Mouse (Mus musculus) MEL (cell line): ENCODE results near the gene Rab1b. TPM values are rescaled to one million over a fixed set of nuclear protein-coding genes. Genes with fewer than 3 reads are reported as not detected.

Experiments
- DNase-seq: peaks from one replicate; pipeline ENCODE4 v3.0.0; 2011; ENCODE audit warnings: low read depth, low spot score
- H3K27ac ChIP-seq: 2 replicates; pipeline ENCODE4 v1.5.1; 2012; ENCODE audit warnings: low read depth, mild to moderate bottlenecking, control low read depth, low read length, moderate library complexity; ENCODE audit not compliant: control insufficient read depth
- H3K27me3 ChIP-seq, 2 experiments: fragments of 150-350 bp in 1 of 2; sonication (generic) in 1 of 2; 2 replicates each; pipeline ENCODE4 v1.6.1; 2012; ENCODE audit warnings: low read length in 2 of 2, mild to moderate bottlenecking in 2 of 2, improper control_type of control experiment in 1 of 2, moderate library complexity in 1 of 2; ENCODE audit not compliant: insufficient read depth in 2 of 2, control insufficient read depth in 1 of 2
- H3K36me3 ChIP-seq, 2 experiments: 2 replicates each; pipeline ENCODE4 v1.6.1; 2012 to 2014; ENCODE audit warnings: low read length in 2 of 2, improper control_type of control experiment in 1 of 2, inconsistent platforms in 1 of 2, mild to moderate bottlenecking in 1 of 2; ENCODE audit not compliant: insufficient read depth in 2 of 2, control insufficient read depth in 1 of 2
- H3K4me1 ChIP-seq, 2 experiments: fragments of 150-350 bp in 1 of 2; sonication (generic) in 1 of 2; 2 replicates each; pipeline ENCODE4 v1.6.1; 2012; ENCODE audit warnings: low read length in 2 of 2, improper control_type of control experiment in 1 of 2, mild to moderate bottlenecking in 1 of 2; ENCODE audit not compliant: insufficient read depth in 2 of 2, control insufficient read depth in 1 of 2
- H3K4me3 ChIP-seq, 2 experiments: fragments of 150-350 bp in 1 of 2; sonication (generic) in 1 of 2; 2 replicates each; pipeline ENCODE4 v1.5.1; 2012; ENCODE audit warnings: low read depth in 2 of 2, low read length in 2 of 2, mild to moderate bottlenecking in 2 of 2, moderate library complexity in 2 of 2, control low read depth in 1 of 2, improper control_type of control experiment in 1 of 2; ENCODE audit not compliant: control insufficient read depth in 1 of 2, insufficient read depth in 1 of 2
- H3K79me2 ChIP-seq: 2 replicates; pipeline ENCODE4 v1.6.1; 2012; ENCODE audit warnings: mild to moderate bottlenecking, low read length, moderate library complexity; ENCODE audit not compliant: control insufficient read depth, poor library complexity, insufficient read depth
- H3K9ac ChIP-seq: 2 replicates; pipeline ENCODE4 v1.6.1; 2012; ENCODE audit warnings: low read depth, mild to moderate bottlenecking, control low read depth, low read length, moderate library complexity; ENCODE audit not compliant: control insufficient read depth, poor library complexity, severe bottlenecking
- H3K9me3 ChIP-seq: fragments of 150-350 bp; sonication (generic); replicated peaks from 2 replicates; pipeline ENCODE4 v1.6.1; 2012; ENCODE audit warnings: mild to moderate bottlenecking, low read length, improper control_type of control experiment, moderate library complexity; ENCODE audit not compliant: insufficient read depth
- CHD1 ChIP-seq: IDR thresholded peaks from 2 replicates; pipeline ENCODE4 v1.6.1; 2012; ENCODE audit warnings: low read depth, mild to moderate bottlenecking, inconsistent platforms, low read length, improper control_type of control experiment
- CTCF ChIP-seq, 3 experiments: IDR thresholded peaks in 2 of 3; conservative IDR thresholded peaks in 1 of 3; 2 replicates each; pipeline ENCODE4 v1.5.1; 2011 to 2012; ENCODE audit warnings: low read length in 3 of 3, low read depth in 2 of 3, mild to moderate bottlenecking in 2 of 3, improper control_type of control experiment in 1 of 3, inconsistent platforms in 1 of 3, mixed read lengths in 1 of 3, moderate library complexity in 1 of 3; ENCODE audit not compliant: control insufficient read depth in 1 of 3, insufficient read depth in 1 of 3, poor library complexity in 1 of 3, severe bottlenecking in 1 of 3
- ELF1 ChIP-seq: IDR thresholded peaks from 2 replicates; pipeline ENCODE4 v1.6.1; 2014; ENCODE audit warnings: low read depth, mild to moderate bottlenecking, inconsistent platforms, low read length, improper control_type of control experiment, moderate library complexity
- ETS1 ChIP-seq: IDR thresholded peaks from 2 replicates; pipeline ENCODE4 v1.6.1; 2012; ENCODE audit warnings: low read depth, mild to moderate bottlenecking, inconsistent platforms, low read length, improper control_type of control experiment, moderate library complexity
- GATA1 ChIP-seq: IDR thresholded peaks from 2 replicates; pipeline ENCODE4 v1.6.1; 2011; ENCODE audit warnings: low read depth, low read length, improper control_type of control experiment
- MAX ChIP-seq: IDR thresholded peaks from 2 replicates; pipeline ENCODE4 v1.6.1; 2011; ENCODE audit warnings: low read length, improper control_type of control experiment
- MAZ ChIP-seq: IDR thresholded peaks from 2 replicates; pipeline ENCODE4 v1.6.1; 2012; ENCODE audit warnings: low read depth, mild to moderate bottlenecking, inconsistent platforms, low read length, improper control_type of control experiment
- NRF1 ChIP-seq: IDR thresholded peaks from 2 replicates; pipeline ENCODE4 v1.6.1; 2014; ENCODE audit warnings: low read depth, mild to moderate bottlenecking, inconsistent platforms, low read length, improper control_type of control experiment, moderate library complexity; ENCODE audit not compliant: poor library complexity, insufficient read depth, severe bottlenecking
- TBP ChIP-seq: IDR thresholded peaks from 2 replicates; pipeline ENCODE4 v1.8.0; 2011; ENCODE audit warnings: low read depth, low read length, improper control_type of control experiment
- USF1 ChIP-seq: IDR thresholded peaks from 2 replicates; pipeline ENCODE4 v1.6.1; 2014; ENCODE audit warnings: low read depth, mild to moderate bottlenecking, inconsistent platforms, low read length, improper control_type of control experiment, moderate library complexity
- USF2 ChIP-seq, 2 experiments: IDR thresholded peaks; 2 replicates each; pipeline ENCODE4 v1.6.1; 2011 to 2012; ENCODE audit warnings: improper control_type of control experiment in 2 of 2, low read length in 2 of 2, borderline replicate concordance in 1 of 2, inconsistent platforms in 1 of 2, low read depth in 1 of 2, mild to moderate bottlenecking in 1 of 2; ENCODE audit not compliant: insufficient read depth in 1 of 2
- ZKSCAN1 ChIP-seq: IDR thresholded peaks from 2 replicates; pipeline ENCODE4 v1.6.1; 2012; ENCODE audit warnings: low read depth, mild to moderate bottlenecking, inconsistent platforms, low read length, improper control_type of control experiment, moderate library complexity
- ZNF384 ChIP-seq: IDR thresholded peaks from 2 replicates; pipeline ENCODE4 v1.6.1; 2012; ENCODE audit warnings: low read depth, mild to moderate bottlenecking, inconsistent platforms, low read length, improper control_type of control experiment
- polyA plus RNA-seq, 2 experiments: library from polyadenylated mRNA; stranded (reverse) in 1 of 2; unstranded in 1 of 2; fragments of >175 nt in 1 of 2; fragments of >200 nt in 1 of 2; gene quantifications; 2 replicates each; pipeline versions ENCODE4 v1.2.1 to v1.2.4; 2012; ENCODE audit warnings: low replicate concordance in 2 of 2, low read depth in 1 of 2; ENCODE audit not compliant: insufficient read length in 2 of 2, insufficient read depth in 1 of 2, missing spikeins in 1 of 2
- total RNA-seq: library from RNA; depleted of rRNA; stranded (reverse); fragments of 300-350 nt; gene quantifications from 2 replicates; pipeline ENCODE4 v1.2.3, GENCODE M21; 2012

Gene Rab1b
- total and polyA plus RNA-seq, 3 experiments: 86.4 to 162 TPM; not detected in 1

DNA sequence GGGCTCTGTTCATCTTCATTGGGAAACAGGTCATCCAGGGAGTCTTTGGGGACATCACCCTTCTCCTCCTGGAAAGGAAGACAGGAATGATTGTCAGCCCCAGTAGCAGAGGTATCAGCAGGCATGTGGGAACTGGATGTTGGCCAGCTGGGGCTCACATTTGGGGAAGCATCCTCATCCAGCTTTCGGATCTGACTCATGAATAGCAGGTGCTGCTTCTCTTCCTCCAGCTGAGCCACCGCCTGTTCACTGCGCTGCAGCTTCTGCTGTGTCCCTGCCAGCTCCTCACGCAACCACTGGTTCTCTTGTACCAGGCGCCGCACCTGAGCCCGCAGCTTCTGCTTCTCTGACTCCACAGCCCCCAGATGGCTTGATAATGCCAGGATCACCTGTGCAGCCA, 6.9 kb upstream of the Rab1b start:
- H3K27me3 ChIP-seq: no peaks in the 10 kb centered on the region
- H3K9me3 ChIP-seq: no peaks in the 10 kb centered on the region
- no peak for DNase-seq
- H3K79me2 ChIP-seq: peaks cover 5% of the 10 kb centered on the region; the same call in 1 of the 2 replicates
- TF ChIP-seq MAX (no peak), USF2 (IDR thresholded peaks at IDR 0.05; ENCODE audit: borderline replicate concordance in 1 of 2, insufficient read depth in 1 of 2, low read depth in 1 of 2, low read length in 2 of 2) (no peak), GATA1 (no peak), USF1 (no peak), ZKSCAN1 (no peak), NRF1 (no peak), TBP (no peak), MAZ (no peak), CHD1 (no peak), ELF1 (no peak), ETS1 (no peak)
- H3K4me3 ChIP-seq: no peak overlapping the region
- H3K4me1 ChIP-seq: peaks cover 0 to 3% of the 10 kb centered on the region in 2 experiments; a peak in 1 of 4 replicates
- no peak overlapping the region for H3K27ac ChIP-seq
- H3K9ac ChIP-seq: no peak overlapping the region
- H3K36me3 ChIP-seq: no peaks in the 10 kb centered on the region

DNA sequence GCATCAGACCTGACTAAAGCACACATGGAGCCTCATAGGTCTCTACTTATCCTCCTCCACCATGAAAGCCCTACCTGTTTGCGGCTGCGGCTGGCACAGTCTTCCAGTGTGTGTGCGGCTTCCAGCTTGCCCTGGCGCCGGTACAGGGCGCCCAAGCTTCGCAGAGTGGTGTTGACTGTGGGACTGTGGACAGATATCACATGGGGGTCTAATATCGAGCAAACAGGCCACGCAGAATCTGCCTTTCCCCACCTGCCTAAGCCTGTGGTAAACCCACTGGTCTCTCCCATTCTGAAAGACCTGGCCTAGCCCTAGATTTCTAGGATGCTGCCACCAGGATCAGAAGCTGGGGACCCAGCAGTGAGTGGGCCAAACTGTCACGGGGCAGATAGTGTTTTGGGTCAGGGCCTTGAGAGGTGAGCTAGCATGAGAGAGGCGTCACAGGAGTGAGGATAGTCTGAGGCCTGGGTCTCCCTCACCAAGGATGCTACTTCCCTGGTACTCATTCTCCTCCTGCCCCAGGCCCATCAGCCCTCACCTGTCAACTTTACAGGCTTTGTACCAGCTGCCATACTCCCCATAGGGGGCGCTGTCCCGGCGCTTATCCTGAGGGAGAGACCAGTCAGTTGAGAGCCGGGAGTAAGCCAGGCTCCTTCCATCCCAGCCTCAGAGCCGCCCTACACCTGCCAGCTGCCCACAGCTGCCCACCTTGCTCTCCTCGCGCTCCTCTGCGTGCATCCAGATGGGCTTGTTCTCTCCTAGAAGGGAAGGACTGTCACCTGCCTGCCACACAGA, 3.0 kb upstream of the Rab1b start:
- H3K36me3 ChIP-seq: peaks cover 0 to 6% of the 10 kb centered on the region in 2 experiments; a peak in 2 of 4 replicates
- H3K9ac ChIP-seq: no peak overlapping the region
- no peak overlapping the region for H3K4me3 ChIP-seq
- H3K27ac ChIP-seq: no peak overlapping the region
- H3K79me2 ChIP-seq: peaks cover 9% of the 10 kb centered on the region; the same call in 1 of the 2 replicates
- TF ChIP-seq ZNF384 (no peak), CTCF (IDR thresholded peaks at IDR 0.05 in 2 of 3, conservative IDR thresholded peaks at IDR 0.05 in 1 of 3; ENCODE audit: control insufficient read depth in 1 of 3, insufficient read depth in 1 of 3, low read depth in 2 of 3, low read length in 3 of 3, poor library complexity in 1 of 3, severe bottlenecking in 1 of 3) (peak; percentile 61 to 83 (median 62))
- peaks cover 2 to 6% of the 10 kb centered on the region in 2 experiments; a peak in 3 of 4 replicates for H3K4me1 ChIP-seq
- DNase-seq: peak; percentile 50
- H3K9me3 ChIP-seq: no peaks in the 10 kb centered on the region
- no peaks in the 10 kb centered on the region for H3K27me3 ChIP-seq
